Mouse (Mus musculus): ENCODE results near the gene Arhgef19.

Gene Arhgef19

DNA sequence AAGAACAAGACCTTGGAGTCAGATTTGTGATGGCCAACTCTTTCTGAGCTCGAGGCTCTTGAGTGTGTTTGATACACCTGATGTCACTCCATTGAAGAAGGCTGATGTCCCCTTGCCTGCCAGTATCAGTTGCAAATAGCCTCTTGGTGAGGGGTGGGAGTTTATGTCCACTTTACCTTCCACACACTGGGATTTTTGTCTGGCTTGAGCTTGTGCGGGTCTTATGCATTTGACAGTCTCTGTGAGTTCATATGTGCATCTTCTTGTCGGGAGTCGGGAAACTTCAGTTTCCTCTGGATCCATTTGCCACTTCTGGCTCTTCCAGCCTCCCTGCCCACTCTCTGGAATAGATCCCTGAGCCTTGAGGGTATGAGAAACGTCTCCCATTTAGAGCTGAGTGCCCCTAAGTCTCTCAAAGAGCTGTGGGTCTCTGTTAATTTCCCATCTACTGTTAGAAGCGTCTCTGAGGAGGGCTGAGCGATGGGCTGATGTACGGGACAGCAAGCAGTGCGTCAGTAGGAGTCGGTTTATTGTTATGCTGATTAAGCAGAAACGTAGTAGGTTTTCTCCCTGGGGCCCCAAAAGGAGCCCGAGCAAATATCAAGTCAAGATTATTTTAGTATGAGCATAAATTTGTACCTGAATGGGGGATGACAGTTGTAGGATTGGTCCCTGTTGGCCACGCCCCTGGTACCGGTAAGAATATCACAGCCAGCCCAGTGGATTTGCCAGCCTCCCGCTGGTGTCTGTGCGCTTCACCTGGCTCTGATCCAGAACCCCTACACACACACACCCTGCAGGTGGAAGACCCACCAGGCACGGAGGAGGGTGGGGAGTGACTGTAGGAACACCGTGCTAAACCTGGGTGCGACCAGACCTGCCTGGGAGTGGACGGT is 559 bp upstream of the Arhgef19 start:
- DNase-seq: no peak

DNA sequence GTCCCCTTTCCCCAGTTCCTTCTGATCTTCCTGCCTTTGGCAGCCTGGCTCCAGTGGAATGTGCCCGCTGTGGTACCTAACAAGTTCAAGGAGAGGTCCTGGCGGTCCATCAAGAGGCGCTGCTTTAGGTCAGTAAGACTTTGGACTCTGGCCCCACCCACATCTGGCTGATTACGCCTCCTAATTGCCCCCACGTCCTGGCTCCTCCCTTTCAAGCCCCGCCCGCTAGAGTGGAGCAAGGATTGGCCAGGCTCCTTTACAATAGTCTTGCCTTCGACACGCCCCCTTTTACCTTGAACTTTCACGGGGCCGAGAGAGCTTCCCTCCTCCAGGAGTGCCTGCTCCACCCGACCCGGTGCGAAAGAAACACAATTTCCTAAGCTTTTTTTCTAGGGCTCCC is 1.3 kb downstream of the Arhgef19 start:
- DNase-seq: no peak

DNA sequence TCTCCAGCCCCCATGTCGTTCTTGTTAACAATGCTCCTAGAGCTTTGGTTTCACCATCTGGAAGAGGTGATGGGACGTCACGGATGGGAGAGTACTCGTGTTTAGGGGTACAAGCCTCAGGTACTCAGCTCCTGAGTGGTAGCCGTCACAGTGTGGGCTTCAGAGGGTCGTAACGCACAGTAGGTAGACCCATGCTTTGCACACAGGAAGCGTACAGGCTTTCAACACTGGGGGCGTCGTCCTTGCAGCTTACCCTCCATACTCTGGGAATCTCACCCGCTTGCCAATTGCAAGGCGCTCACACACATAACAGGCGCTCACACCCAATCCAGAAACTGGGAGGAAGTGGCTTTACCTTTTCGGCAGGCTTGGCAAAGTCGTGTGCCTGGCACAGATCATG is 2.6 kb downstream of the Arhgef19 start:
- DNase-seq: no peak

GRCm38 (mm10) chr4:141242651-141243241 is 3.4 kb downstream of the Arhgef19 start:
- DNase-seq: no peak

DNA sequence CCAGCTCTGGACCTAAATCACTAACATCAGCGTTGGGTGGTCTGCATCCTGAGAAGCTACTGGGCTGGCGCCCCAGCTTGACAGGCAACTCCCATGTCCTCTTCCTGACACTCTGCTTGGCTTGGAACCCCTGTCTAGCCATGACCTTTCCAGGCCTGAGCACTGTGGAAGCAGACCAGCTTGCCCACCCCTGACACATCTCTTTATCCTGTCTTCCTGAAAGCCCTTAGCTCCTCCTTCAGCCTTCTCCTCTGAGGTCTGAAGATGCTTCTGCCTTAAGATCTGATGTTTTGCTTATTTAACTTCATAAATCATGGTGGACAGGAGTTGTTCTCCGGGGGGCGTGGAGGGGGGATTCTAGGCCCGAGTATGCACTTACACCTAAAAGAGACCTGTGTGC is 4.3 kb downstream of the Arhgef19 start:
- no peak for DNase-seq

- DNase-seq: no peak
Measured at GRCm38 (mm10) chr4:141244401-141244800, 5.1 kb downstream of the Arhgef19 start.

DNA sequence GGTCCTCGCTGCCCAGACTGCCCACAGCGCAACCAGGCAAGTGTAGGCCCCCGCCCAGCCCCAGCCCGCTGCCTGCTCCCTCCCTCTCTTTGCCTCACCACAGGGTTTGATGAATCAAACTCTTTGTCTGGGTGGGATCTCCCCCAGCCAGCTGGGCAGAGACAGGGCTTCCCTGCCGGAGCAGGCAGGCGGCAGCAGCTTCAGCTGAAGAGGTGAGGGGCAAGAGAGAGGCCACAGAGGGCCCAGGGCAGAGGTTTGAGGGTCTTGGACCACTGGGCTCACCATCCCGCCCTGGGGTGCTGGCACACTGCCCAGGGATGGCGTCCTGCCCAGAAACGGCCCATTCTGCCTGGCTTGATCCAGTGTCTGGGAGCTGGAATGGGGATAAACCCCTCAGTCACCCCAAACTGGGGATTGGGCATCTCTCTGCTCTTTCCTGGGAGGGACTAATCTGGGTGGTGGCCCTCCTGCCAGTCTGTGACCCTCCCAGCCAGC is 5.7 kb downstream of the Arhgef19 start:
- peak; percentile 19 to 42 for DNase-seq

GRCm38 (mm10) chr4:141246089-141246997 is 7.0 kb downstream of the Arhgef19 start:
- no peak for DNase-seq

GRCm38 (mm10) chr4:141246998-141247350 is 7.7 kb downstream of the Arhgef19 start:
- no peak for DNase-seq

GRCm38 (mm10) chr4:141247776-141248613 is 8.7 kb downstream of the Arhgef19 start:
- no peak for DNase-seq

- DNase-seq: no peak
Measured at GRCm38 (mm10) chr4:141248614-141248978, 9.3 kb downstream of the Arhgef19 start.

DNA sequence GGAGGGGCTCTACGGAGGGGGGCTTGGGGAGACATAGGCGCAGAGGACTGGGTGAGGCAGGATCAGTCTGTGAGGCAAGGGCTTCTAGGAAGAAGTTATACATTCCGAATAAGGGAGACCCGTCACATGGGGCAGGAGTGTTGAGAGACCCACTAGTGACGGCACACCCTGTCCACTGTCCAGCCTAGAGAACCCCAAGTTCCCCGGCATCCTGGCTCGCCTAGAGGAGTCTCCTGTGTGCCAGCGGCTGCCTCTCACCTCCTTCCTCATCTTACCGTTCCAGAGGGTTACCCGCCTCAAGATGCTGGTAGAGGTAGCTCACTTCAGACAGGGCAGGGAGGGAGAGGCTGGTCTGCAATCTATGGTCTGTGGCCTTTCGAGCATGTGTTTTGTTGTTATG is 10.1 kb downstream of the Arhgef19 start:
- no peak for DNase-seq

- DNase-seq: no peak
Measured at GRCm38 (mm10) chr4:141251071-141251470, 11.8 kb downstream of the Arhgef19 start.

DNA sequence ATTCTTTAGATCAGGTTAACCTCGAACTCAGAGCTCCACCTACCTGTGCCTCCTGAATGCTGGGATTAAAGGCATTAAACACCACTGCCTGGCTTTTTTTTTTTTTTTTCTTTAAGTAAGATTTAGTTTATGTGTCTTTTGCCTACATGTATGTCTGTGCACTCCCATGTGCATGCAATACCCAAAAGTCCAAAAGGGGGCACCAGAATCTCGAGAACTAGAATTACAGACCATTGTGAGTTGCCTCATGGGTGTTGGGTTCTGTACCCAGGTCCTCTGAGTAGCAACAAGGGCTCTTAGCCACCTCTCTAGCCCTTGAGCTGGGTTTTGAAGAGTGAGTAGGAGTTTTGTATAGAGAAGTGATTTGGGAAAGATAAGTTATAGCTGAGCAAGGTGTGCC is 13.3 kb downstream of the Arhgef19 start:
- DNase-seq: no peak

DNA sequence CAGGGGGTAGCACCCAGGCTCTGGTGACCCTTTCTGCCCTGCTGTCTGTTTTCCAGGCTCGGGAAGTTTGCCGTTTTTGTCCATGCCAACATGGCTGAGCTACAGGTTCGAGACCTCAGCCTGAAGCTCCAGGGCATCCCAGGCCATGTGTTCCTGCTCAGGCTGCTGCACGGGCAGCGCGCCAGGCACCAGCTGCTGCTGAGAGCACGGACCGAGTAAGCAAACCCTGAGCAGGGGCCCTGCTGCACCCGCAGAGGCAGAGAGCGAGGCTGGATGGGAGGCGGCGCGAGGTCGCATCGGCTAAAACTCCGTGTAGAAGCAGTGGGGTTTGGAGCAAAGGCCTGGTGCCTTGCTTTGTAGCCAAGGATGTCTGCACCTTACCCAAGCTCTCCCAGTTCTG is 14.9 kb downstream of the Arhgef19 start:
- no peak for DNase-seq

- DNase-seq: no peak
Measured at GRCm38 (mm10) chr4:141257440-141257839, 18.1 kb downstream of the Arhgef19 start.

DNA sequence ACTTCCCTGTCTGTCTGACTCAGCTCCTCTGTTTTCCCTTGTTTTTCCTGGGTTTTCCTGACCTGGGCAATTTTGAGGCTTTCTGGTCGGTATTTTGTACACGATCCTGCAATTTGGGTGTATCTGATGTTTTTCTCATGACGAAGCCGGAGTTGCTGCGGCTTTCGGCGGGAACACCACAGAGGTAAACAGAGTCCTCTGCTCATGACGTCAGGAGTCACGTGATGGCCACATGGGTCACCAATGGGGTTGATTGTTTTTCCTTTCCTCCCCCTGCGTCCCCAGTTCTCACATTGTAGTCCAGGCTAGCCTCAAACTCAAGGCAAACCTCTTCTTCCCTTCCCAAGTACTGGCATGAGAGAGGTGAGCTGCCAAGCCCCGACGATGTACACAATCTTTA is 20.1 kb downstream of the Arhgef19 start:
- no peak for DNase-seq

- DNase-seq: no peak
Measured at GRCm38 (mm10) chr4:141260007-141260723, 20.9 kb downstream of the Arhgef19 start.

DNA sequence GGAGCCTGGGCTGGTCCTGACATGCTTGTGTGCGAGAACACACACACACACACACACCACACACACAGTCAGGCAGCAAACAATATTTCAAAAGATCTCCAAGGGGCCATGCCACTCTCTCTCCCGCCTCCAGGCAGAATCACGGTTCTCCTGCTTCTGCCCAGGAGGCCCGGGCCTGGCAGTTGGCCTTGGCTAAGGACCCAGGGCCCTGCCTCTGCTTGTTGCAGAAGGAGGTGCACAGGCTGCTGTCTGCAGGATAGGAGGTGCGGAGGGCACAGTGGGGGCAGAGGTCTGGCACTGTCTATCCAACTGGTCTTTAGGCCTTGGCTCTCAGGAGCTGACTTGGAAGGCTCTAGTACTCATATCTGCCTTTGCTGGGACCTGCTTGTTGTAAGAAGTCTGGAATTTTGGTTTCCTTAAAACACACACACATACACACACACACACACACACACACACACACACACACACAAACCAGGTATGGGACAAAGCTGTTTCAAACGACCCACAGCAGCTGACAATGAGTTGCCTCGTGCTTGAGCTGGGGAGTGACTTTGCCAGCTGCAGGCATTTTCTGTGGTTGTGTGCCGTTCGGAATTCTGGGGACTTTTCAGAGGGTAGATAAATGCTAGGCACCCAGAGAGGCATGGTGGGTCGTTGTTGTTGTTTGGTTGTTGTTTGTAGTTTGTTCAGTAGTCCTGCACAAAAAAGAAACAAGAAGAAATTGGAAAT is 23.8 kb downstream of the Arhgef19 start:
- DNase-seq: no peak

DNA sequence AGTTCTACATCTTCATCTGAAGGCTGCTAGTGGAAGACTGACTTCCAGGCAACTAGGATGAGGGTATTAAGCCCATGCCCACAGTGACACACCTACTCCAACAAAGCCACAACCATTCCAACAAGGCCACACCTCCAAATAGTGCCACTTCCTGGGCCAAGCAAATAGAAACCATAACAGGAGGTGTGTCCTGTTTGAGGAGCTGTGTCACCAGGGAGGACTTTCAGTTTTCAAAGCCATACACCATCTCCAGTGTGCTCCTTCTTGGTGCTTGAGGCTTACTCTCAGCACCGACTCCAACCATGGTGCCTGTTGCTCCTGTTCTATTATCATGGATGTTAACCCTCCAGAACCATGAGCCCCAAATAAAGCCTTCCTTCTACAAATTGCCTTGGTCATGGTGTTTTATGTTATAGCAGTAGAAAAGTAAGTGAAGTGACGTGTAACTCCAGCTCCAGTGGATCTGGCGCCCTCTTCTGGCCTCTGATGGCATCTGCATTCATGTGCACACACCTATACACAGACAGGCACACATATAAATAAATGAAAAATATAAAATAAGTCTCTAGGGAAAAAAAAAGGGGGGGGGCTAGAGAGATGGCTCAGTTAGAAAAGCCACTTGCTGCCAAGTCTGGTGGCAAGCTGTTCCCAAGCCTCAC is 26.8 kb downstream of the Arhgef19 start:
- no peak for DNase-seq
